Mouse (Mus musculus) lung, embryonic 15.5 days (tissue): ENCODE results near the gene Sparc. TPM values are rescaled to one million over a fixed set of nuclear protein-coding genes. Genes with fewer than 3 reads are reported as not detected.
A peak's percentile ranks its signal among the peaks of the same experiment; 100 is the strongest.

Experiments used
- ATAC-seq: fragments of 200-750 bp; cut with Nextera tagmentation; 2 replicates; pipeline ENCODE4 v1.8.0; 2017; ENCODE audit warnings: moderate number of reproducible peaks, borderline replicate concordance; ENCODE audit not compliant: low FRiP score, low TSS enrichment; ENCODE audit errors: extremely low read depth
- H3K27ac ChIP-seq: fragments of 300-500 bp; sonication (generic); 2 replicates; pipeline ENCODE4 v1.5.1; 2015; ENCODE audit warnings: moderate library complexity, mild to moderate bottlenecking, inconsistent platforms
- H3K27me3 ChIP-seq: fragments of 300-500 bp; sonication (generic); 2 replicates; pipeline ENCODE4 v1.6.1; 2015; ENCODE audit warnings: inconsistent platforms
- H3K36me3 ChIP-seq: fragments of 300-500 bp; sonication (generic); 2 replicates; pipeline ENCODE4 v1.6.1; 2015; ENCODE audit warnings: inconsistent platforms
- H3K4me1 ChIP-seq: fragments of 300-500 bp; sonication (generic); 2 replicates; pipeline ENCODE4 v1.6.1; 2015; ENCODE audit warnings: inconsistent platforms
- H3K4me2 ChIP-seq: fragments of 300-500 bp; sonication (generic); 2 replicates; pipeline ENCODE4 v1.6.1; 2015; ENCODE audit warnings: inconsistent platforms, mild to moderate bottlenecking, moderate library complexity
- H3K4me3 ChIP-seq: fragments of 300-500 bp; sonication (generic); 2 replicates; pipeline ENCODE4 v1.5.1; 2015; ENCODE audit warnings: mild to moderate bottlenecking, inconsistent platforms
- H3K9ac ChIP-seq: fragments of 300-500 bp; sonication (generic); 2 replicates; pipeline ENCODE4 v1.6.1; 2015; ENCODE audit warnings: inconsistent platforms
- H3K9me3 ChIP-seq: fragments of 300-500 bp; sonication (generic); 2 replicates; pipeline ENCODE4 v1.6.1; 2016; ENCODE audit warnings: inconsistent platforms
- WGBS: fragments of 180-500 bp; shearing (Covaris S2); methylation state at CpG from one replicate; pipeline ENCODE4 v1.1.7; 2015; 5-methylcytosine and 5-hydroxymethylcytosine counted together
- polyA plus RNA-seq: library from polyadenylated mRNA; unstranded; fragments of >200 nt; fragmentation: Nextera tagmentation; extraction: Ambion mirVana; gene quantifications from 2 replicates; pipeline ENCODE4 v1.2.1, GENCODE M21; 2015

Sparc gene
- polyA plus RNA-seq, 1 experiment from 2014 or later: 2,059 TPM

DNA sequence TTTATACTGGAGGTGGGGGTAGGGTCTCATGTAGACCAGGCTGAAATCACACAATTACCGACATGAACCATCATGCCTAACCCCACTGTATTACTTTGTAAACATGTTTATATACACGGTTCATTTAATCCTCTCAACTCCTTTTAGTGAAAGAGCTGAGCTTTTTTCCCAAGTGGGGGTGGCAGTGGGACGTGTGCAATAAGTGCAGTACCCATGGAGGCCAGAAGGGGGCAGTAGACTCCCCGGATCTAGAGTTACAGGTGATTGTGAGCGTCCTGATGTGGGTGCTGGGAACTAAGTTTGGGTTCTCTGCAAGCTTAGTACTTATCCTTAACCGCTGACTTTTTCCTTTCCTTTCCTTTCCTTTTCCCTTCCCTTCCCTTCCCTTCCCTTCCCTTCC, 49.1 kb downstream of the Sparc start:
- no peak overlapping the region for H3K4me2 ChIP-seq
- 53% methylated on average over 6 of the region's 6 CpGs for WGBS

DNA sequence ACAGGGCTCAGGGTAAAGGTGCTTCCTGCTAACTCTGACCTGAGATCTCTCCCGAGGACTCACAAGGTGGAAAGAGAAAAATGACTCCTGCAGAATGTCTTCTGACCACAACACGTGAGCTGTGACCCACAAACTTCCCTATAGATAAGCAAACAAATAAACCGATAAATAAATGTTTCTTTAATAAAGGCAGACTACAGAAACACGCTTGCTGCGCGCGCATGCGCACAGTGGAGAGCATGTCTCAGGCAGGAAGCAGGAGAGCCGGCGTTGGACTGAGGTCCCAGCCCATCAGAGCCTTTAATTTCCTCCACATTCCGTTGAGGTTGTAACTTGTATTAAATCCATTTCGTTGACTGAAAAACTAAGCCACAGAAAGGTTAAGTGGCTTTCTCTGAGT, 49.6 kb downstream of the Sparc start:
- 76% methylated on average over 12 of the region's 12 CpGs for WGBS
- no peak for ATAC-seq
- H3K4me1 ChIP-seq: peaks cover 5% of the 10 kb centered on the region; the same call in 1 of the 2 replicates
- no peak overlapping the region for H3K4me3 ChIP-seq
- no peak overlapping the region for H3K9ac ChIP-seq
- H3K27me3 ChIP-seq: no peaks in the 10 kb centered on the region
- H3K9me3 ChIP-seq: no peaks in the 10 kb centered on the region
- no peaks in the 10 kb centered on the region for H3K36me3 ChIP-seq
- H3K4me2 ChIP-seq: no peak overlapping the region
- no peak overlapping the region for H3K27ac ChIP-seq

More for the DNA sequence above, 49.1 kb downstream of the Sparc start:
- no peak overlapping the region for H3K9ac ChIP-seq
- no peaks in the 10 kb centered on the region for H3K27me3 ChIP-seq
- ATAC-seq: no peak
- no peaks in the 10 kb centered on the region for H3K36me3 ChIP-seq
- H3K4me3 ChIP-seq: no peak overlapping the region
- H3K9me3 ChIP-seq: no peaks in the 10 kb centered on the region
- H3K4me1 ChIP-seq: peaks cover 10% of the 10 kb centered on the region
- no peak overlapping the region for H3K27ac ChIP-seq

DNA sequence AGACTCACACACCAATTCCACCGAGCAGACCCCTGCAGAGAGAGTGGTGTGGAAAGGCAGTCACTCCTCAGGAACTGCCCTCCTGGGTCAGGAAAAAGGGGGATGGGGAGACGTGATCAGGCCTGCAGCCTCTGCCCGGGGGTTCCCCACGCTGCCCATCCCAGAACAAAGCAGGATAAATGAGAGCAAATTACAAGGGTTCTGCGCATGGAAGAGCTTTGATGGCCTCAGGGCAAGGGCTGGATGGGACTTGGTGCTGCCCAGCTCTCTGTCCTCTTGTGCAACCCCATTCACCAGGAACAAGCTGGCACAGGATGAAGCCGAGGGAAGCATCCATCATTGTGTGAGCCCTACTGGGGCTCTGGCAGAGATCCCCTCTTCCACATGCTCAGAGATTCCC, 51.0 kb downstream of the Sparc start:
- no peak overlapping the region for H3K9ac ChIP-seq
- no peak overlapping the region for H3K4me3 ChIP-seq
- peaks cover 5% of the 10 kb centered on the region; the same call in 1 of the 2 replicates for H3K4me1 ChIP-seq
- H3K4me2 ChIP-seq: no peak overlapping the region
- no peaks in the 10 kb centered on the region for H3K9me3 ChIP-seq
- 58% methylated on average over 6 of the region's 6 CpGs for WGBS
- H3K27ac ChIP-seq: no peak overlapping the region
- ATAC-seq: no peak
- no peaks in the 10 kb centered on the region for H3K27me3 ChIP-seq
- H3K36me3 ChIP-seq: no peaks in the 10 kb centered on the region

DNA sequence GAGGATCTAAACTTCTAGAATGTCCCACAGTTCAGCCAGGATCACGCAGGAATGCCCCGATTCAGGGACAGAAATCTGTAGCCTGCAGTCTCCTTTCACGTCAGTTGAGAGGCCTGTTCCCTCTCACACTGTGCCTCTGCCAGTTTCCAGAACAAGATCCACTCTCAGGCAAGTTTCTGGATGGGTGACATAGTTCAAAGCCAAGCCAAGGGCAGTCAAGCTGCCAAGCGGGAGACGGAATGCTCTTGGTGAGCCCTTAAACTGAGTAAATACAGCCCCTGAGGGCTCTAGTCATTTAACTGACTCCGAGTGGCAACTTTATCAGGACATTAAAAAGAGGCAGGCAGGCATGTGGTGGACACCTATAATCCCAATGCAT, 53.9 kb downstream of the Sparc start:
- no peak overlapping the region for H3K4me3 ChIP-seq
- H3K9me3 ChIP-seq: no peaks in the 10 kb centered on the region
- H3K4me2 ChIP-seq: no peak overlapping the region
- peak; percentile 80 for ATAC-seq
- H3K27me3 ChIP-seq: no peaks in the 10 kb centered on the region
- H3K4me1 ChIP-seq: peaks cover 11% of the 10 kb centered on the region; the same call in 1 of the 2 replicates
- H3K36me3 ChIP-seq: no peaks in the 10 kb centered on the region
- H3K27ac ChIP-seq: peak overlapping the region; percentile 92
- 34% methylated on average over 6 of the region's 6 CpGs for WGBS
- H3K9ac ChIP-seq: no peak overlapping the region

DNA sequence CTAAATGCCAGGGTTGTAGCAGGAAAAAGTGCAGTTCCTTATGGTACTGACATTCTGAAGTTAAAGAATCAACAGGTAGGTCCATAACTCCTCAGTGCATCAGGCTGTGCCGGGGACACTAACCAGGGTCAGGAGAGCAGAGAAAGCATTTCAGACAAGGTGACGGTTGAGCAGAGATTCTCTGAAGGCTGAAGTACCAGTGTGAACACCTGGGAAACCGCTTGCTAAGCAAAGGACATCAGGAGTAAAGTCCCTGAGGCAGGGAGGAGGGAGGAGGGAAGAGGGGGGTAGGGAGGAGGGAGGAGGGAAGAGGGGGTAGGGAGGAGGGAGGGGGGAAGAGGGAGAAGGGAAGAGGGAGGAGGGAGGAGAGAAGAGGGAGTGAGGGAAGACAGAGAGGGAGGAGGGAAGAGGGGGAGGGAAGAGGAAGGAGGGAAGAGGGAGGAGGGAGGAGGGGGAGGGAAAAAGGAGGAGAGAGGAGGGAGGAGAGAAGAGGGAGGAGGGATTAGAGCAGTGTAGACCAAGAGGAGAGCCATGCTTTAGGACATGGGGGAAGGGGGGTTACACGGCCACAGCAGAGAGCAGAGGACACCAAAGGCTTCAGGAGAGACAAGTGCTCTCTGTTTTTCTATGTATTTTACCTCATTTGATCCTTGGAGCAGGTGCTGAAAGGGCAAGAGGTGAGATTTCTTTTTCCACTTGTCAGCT, 54.4 kb downstream of the Sparc start:
- no peak overlapping the region for H3K9ac ChIP-seq
- H3K9me3 ChIP-seq: no peaks in the 10 kb centered on the region
- no peaks in the 10 kb centered on the region for H3K36me3 ChIP-seq
- ATAC-seq: no peak; the same call in 1 of the 2 replicates
- H3K27ac ChIP-seq: peak overlapping the region; percentile 92
- H3K27me3 ChIP-seq: no peaks in the 10 kb centered on the region
- peaks cover 11% of the 10 kb centered on the region; the same call in 1 of the 2 replicates for H3K4me1 ChIP-seq
- no peak overlapping the region for H3K4me2 ChIP-seq
- H3K4me3 ChIP-seq: no peak overlapping the region
- 33% methylated on average over 4 of the region's 4 CpGs for WGBS

DNA sequence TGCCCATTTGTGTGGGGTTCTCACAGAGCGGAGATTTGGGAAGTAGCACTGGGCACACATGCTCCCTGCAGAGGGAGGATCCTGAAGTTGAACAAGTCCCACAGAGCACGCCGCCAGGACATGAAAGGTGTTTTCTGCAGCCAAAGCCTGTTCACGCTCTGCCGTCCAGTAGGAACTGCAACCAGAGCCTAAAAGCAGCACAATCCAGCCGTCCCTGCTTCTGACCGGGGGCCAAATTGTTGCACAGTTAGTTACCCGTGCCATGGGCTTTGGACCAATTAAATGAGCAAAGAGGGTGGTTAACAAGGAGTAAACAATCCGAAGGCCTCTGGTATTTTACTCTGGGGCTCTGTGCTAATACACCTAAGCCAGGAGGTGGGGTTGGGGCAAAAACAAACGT, 55.2 kb downstream of the Sparc start:
- Histone ChIP-seq H3K9me3 (no peaks in the 10 kb centered on the region), H3K9ac (no peak overlapping the region), H3K27me3 (no peaks in the 10 kb centered on the region), H3K36me3 (no peaks in the 10 kb centered on the region), H3K27ac (peak overlapping the region; percentile 92), H3K4me1 (peaks cover 11% of the 10 kb centered on the region; the same call in 1 of the 2 replicates), H3K4me3 (no peak overlapping the region), H3K4me2 (no peak overlapping the region)
- 59% methylated on average over 10 of the region's 10 CpGs for WGBS
- no peak for ATAC-seq

DNA sequence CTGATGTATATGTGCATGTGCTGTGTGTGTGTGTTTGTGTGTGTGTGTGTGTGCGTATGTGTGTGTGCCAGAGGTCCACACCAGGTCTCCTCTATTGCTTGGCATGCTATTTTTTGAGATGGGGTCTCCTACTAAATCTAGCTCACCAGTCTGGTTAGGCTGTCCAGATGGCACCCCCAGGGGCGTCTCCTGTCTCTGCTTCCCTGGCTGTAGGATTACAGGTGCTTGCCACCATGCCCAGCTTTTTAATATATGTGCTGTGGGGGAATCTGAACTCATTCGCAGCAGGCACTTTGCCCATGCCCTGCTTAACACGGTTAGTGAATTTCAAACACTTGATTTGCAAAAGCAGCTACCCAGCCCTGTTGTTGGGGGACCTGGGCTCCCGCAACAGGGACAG, 57.1 kb downstream of the Sparc start:
- Histone ChIP-seq H3K9ac (no peak overlapping the region), H3K4me3 (no peak overlapping the region), H3K4me1 (peaks cover 11% of the 10 kb centered on the region; the same call in 1 of the 2 replicates), H3K4me2 (no peak overlapping the region), H3K27me3 (no peaks in the 10 kb centered on the region), H3K9me3 (no peaks in the 10 kb centered on the region), H3K36me3 (no peaks in the 10 kb centered on the region), H3K27ac (no peak overlapping the region)
- ATAC-seq: no peak
- WGBS: 74% methylated on average over 5 of the region's 5 CpGs

DNA sequence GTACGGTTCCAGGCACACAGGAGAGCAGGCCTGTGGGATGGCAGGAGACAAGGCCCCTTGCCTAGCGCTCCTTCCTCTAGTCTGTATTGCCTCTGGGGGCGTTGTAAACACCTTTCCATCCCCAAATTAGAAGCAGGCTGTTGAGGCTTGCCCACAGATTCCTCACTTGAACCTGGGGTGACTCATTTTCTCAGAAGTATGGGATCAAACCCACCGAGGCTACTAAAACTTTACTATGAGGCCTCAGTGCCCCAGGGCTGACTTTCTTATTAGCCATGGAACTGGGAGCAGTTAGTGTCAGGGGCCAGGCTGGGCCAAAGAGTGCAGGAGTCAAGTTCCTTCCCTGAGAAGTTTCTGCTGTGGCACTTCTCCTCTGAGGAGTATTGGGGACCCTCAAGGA, 57.7 kb downstream of the Sparc start:
- no peaks in the 10 kb centered on the region for H3K36me3 ChIP-seq
- no peaks in the 10 kb centered on the region for H3K9me3 ChIP-seq
- no peak overlapping the region for H3K4me3 ChIP-seq
- H3K4me1 ChIP-seq: peaks cover 11% of the 10 kb centered on the region; the same call in 1 of the 2 replicates
- WGBS: 61% methylated on average over 4 of the region's 4 CpGs
- H3K27me3 ChIP-seq: no peaks in the 10 kb centered on the region
- H3K9ac ChIP-seq: no peak overlapping the region
- no peak overlapping the region for H3K4me2 ChIP-seq
- no peak for ATAC-seq
- no peak overlapping the region for H3K27ac ChIP-seq

DNA sequence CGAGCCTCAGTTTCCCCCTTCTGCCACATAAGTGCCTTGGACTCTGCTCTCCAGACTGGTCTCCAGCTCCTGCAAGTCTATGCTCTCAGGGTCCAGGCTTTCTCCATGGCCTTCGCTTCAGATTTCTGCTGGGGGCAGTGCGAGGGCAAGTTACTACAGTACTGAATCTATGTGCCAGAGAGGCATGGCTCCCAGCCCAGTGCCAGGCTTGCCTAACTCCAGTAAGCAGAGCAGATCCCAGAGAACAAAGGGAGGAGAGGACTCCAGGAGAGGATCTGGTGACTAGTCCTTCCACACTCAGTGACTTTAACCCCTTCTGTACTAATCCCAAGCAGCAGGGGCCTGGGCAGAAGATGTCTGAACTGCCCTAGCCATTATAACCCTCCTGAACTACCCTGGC, 58.3 kb downstream of the Sparc start:
- Histone ChIP-seq H3K27me3 (no peaks in the 10 kb centered on the region), H3K36me3 (no peaks in the 10 kb centered on the region), H3K4me3 (no peak overlapping the region), H3K4me1 (peaks cover 11% of the 10 kb centered on the region; the same call in 1 of the 2 replicates), H3K9me3 (no peaks in the 10 kb centered on the region), H3K4me2 (no peak overlapping the region), H3K9ac (no peak overlapping the region), H3K27ac (no peak overlapping the region)
- WGBS: 80% methylated on average over 3 of the region's 3 CpGs
- ATAC-seq: no peak

DNA sequence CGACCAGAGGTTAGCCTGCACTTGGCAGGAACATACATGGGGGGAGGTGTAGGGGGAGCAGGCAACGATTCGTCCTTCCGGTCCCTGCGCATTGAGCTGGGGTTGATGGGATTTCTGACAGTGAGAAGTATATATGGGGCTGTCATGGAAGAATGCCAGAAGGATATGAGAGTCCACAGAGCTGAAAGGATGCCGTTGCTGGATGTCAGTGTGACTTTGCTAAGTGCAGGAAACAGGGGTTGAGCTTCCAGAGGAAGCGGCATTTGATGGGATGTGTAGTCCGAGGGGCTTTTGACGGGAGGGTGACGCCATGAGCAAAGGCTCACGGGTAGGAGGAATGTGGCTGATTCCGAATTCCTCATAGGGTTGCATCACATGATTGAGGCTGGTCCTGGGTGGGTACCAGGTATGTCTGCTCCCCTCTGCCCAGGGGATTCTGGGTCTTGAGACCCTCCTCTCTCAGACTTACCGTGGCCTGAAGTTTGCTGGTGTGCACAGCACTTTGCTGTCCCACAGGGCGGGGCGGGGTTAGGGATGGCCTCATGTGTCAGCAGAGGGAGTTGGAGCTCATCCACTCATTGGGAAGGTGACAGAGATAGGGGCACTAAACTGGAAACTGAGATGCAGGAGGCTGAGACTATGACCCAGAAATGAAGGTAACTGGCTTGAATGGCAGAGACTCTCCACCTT, 64.7 kb downstream of the Sparc start:
- Histone ChIP-seq H3K4me2 (peak overlapping the region; percentile 40), H3K27ac (peak overlapping the region; percentile 19; the same call in 1 of the 2 replicates), H3K4me1 (peaks cover 8% of the 10 kb centered on the region; the same call in 1 of the 2 replicates), H3K36me3 (no peaks in the 10 kb centered on the region), H3K9ac (no peak overlapping the region), H3K27me3 (no peaks in the 10 kb centered on the region), H3K4me3 (peak overlapping the region; percentile 12; the same call in 1 of the 2 replicates), H3K9me3 (no peaks in the 10 kb centered on the region)
- ATAC-seq: peak; percentile 67; the same call in 1 of the 2 replicates
- 37% methylated on average over 15 of the region's 15 CpGs for WGBS

DNA sequence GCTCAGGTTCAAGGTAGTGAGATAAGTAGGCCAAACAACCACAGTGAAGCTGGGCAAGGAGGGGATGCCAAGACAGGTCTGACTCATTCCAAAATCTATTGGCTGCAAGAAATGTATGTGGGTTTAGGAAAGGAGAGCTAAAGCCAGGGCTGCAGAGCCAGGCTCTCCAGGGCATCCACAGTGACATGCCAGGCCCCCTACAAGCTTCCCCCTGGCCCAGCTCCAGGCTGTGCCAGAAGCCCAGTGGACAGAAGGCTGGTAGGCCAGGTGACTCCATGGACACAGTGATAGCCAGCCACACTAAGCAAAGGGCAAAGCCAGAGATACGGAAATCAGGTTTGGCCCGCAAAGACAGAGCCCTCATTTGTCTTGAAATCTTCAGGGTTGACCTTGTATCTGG, 66.1 kb downstream of the Sparc start:
- no peak overlapping the region for H3K4me3 ChIP-seq
- H3K27ac ChIP-seq: no peak overlapping the region
- H3K36me3 ChIP-seq: no peaks in the 10 kb centered on the region
- H3K9ac ChIP-seq: no peak overlapping the region
- H3K27me3 ChIP-seq: no peaks in the 10 kb centered on the region
- H3K9me3 ChIP-seq: no peaks in the 10 kb centered on the region
- H3K4me2 ChIP-seq: no peak overlapping the region
- ATAC-seq: no peak
- peaks cover 8% of the 10 kb centered on the region; the same call in 1 of the 2 replicates for H3K4me1 ChIP-seq
- WGBS: 90% methylated on average over 2 of the region's 2 CpGs
